Mouse (Mus musculus) hematopoietic multipotent progenitor cell, adult 10-12 weeks (in vitro differentiated cells): ENCODE measurements around the gene Dapl1. TPM values are rescaled to one million over a fixed set of nuclear protein-coding genes. Genes with fewer than 3 reads are reported as not detected.

Experiments used
- polyA plus RNA-seq: library from polyadenylated mRNA; stranded (reverse); fragments of >175 nt; gene quantifications from 2 replicates; pipeline ENCODE4 v1.2.3, GENCODE M21; 2012; ENCODE audit warnings: low replicate concordance

The Dapl1 gene
- polyA plus RNA-seq, result 8.1 and 14.2 TPM in 2 replicates

DNA sequence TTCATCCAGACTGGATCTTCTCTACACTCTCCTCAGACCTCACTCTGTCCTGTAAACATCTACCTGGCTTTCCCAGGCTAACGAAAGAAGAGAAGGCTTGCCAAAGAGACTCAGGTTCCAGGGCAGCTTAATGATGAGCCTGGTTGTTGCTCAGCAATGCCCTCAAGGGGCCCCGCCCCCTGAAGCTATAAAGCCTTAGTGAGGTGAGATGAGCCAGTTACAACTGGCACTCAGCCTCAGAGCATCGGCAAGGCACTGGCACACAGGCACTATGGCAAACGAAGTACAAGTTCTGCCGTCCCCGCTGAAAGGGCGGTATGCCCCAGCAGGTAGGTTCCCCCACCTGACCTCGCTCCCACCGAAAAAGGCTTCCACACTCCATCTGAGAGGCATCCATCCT lies at the start of gene Dapl1:
Dapl1 (plus strand) TSS at position 216 of the 400 bp plus-strand sequence.

Other genes starting within 250 kb of the Dapl1 start
- gene Tanc1, start 127.4 kb downstream of the Dapl1 start, polyA plus RNA-seq, result 1.5 TPM in 2 replicates